Mouse (Mus musculus) testis, postnatal 14 days (tissue): Measurements from ENCODE around the gene Actrt3.
A peak's percentile ranks its signal among the peaks of the same experiment; 100 is the strongest.

ENCODE experiments used
- DNase-seq: peaks from one replicate; pipeline ENCODE4 v3.0.0; 2021; ENCODE audit warnings: low spot score

Actrt3 gene

GRCm38 (mm10) chr3:30599711-30600545 lies at the start of gene Actrt3:
Actrt3 (minus strand) TSS chr3:30599939.
- DNase-seq: no peak

- no peak for DNase-seq
Measured at GRCm38 (mm10) chr3:30648466-30648865, 48.7 kb upstream of the Actrt3 start.

GRCm38 (mm10) chr3:30647440-30648090 lies 47.8 kb upstream of the Actrt3 start, which contains the start of gene Lrrc34:
Lrrc34 (minus strand) TSS chr3:30647869.
- peak; percentile 56 for DNase-seq

GRCm38 (mm10) chr3:30646761-30647160 lies 47.0 kb upstream of the Actrt3 start:
- DNase-seq: no peak

GRCm38 (mm10) chr3:30644207-30644606 lies 44.5 kb upstream of the Actrt3 start, which contains the start of gene Lrriq4:
Lrriq4 (plus strand) TSS chr3:30644507.
- DNase-seq: no peak

GRCm38 (mm10) chr3:30635629-30636028 lies 35.9 kb upstream of the Actrt3 start:
- DNase-seq: no peak

- no peak for DNase-seq
Measured at GRCm38 (mm10) chr3:30633681-30634080, 33.9 kb upstream of the Actrt3 start.

GRCm38 (mm10) chr3:30620132-30620531 lies 20.4 kb upstream of the Actrt3 start:
- DNase-seq: no peak

- no peak for DNase-seq
Measured at GRCm38 (mm10) chr3:30610930-30611329, 11.2 kb upstream of the Actrt3 start.

GRCm38 (mm10) chr3:30608999-30609398 lies 9.3 kb upstream of the Actrt3 start:
- DNase-seq: no peak

GRCm38 (mm10) chr3:30603256-30603655 lies 3.5 kb upstream of the Actrt3 start:
- no peak for DNase-seq

GRCm38 (mm10) chr3:30602740-30603098 lies 3.0 kb upstream of the Actrt3 start:
- peak; percentile 77 for DNase-seq

- DNase-seq: peak; percentile 95
Measured at GRCm38 (mm10) chr3:30602065-30602739, 2.5 kb upstream of the Actrt3 start, which contains the start of gene Mynn. Mynn (plus strand) TSS chr3:30602065.

- DNase-seq: no peak
Measured at GRCm38 (mm10) chr3:30601610-30602064, 1.9 kb upstream of the Actrt3 start.

- peak; percentile 81 for DNase-seq
Measured at GRCm38 (mm10) chr3:30601175-30601574, 1.4 kb upstream of the Actrt3 start.

GRCm38 (mm10) chr3:30600717-30601116 lies 978 bp upstream of the Actrt3 start:
- no peak for DNase-seq

- peak; percentile 74 for DNase-seq
Measured at GRCm38 (mm10) chr3:30597271-30597670, 2.5 kb downstream of the Actrt3 start.

GRCm38 (mm10) chr3:30595111-30595832 lies 4.5 kb downstream of the Actrt3 start:
- no peak for DNase-seq

GRCm38 (mm10) chr3:30593719-30594485 lies 5.8 kb downstream of the Actrt3 start:
- no peak for DNase-seq

- DNase-seq: no peak
Measured at GRCm38 (mm10) chr3:30592418-30592853, 7.3 kb downstream of the Actrt3 start.

- no peak for DNase-seq
Measured at GRCm38 (mm10) chr3:30588865-30589264, 10.9 kb downstream of the Actrt3 start.
